In the genomic region with DNA sequence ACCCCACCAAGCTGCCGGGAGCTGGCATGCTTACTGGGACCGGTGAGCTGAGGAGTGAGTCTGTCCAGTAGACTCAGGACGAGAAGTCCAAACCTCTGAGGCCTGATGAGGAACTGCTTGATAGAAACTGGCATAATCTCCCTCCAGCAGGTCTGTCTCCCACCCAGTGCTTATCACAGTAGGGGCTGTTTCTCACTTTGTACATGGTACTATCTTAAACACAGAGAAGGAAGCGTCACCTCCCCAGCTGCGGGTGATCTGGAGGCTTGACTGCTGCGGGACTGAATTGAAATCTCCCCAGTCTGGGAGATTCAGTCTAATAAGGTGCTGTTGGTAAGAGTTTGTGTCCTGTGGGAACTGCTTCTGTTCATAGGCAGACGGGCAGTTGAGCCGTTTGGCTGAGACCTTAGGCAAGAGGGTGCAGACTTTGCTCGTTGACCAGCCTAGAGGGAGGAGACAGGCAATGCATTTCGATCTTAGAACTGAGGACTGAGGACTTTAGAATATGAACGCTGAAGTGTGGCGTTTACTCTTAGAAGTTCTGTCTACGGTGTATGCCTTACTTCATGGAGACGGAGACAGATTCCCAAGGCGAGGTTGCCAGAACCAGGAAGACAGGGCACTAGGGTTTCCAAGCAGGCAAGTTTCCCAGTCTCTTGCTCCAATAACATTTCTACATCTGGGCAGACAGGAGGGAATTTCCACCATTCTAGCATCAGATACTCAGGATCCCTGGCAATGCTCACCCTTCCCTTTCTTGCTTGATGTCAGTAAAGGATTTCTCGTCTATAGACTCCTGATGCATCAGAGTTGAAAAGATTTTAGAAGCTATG, we compare ENCODE assay signal across 8 mouse cellular contexts.
A peak's percentile ranks its signal among the peaks of the same experiment; 100 is the strongest.
DNase-seq lines count a peak whose midpoint lies in the region; ATAC-seq lines count a peak whose summit lies in the region.

No protein-coding gene starts in this region.

- 21% methylated on average over 16 of the region's 16 CpGs for WGBS in liver, embryonic 12.5 days (ENCODE audit: insufficient replicate concordance)

- no peaks in the 10 kb centered on the region for H3K9me3 ChIP-seq in liver, embryonic 12.5 days (replicated peaks)

- H3K9ac ChIP-seq in liver, embryonic 12.5 days: peak overlapping the region; percentile 81

- H3K4me1 ChIP-seq in liver, embryonic 12.5 days: peaks cover 97% of the 10 kb centered on the region

- H3K27me3 ChIP-seq in liver, embryonic 12.5 days (replicated peaks): no peaks in the 10 kb centered on the region

- DNase-seq in embryo, embryonic 11 days: peak; percentile 14
- DNase-seq in embryo, embryonic 9.5 days (ENCODE audit: extremely low spot score): no peak
- peak; percentile 19 for DNase-seq in heart, postnatal 4 days
- no peak for DNase-seq in frontal cortex, postnatal 25 days (ENCODE audit: low spot score in 2 of 2)
- no peak for DNase-seq in Muller cell, postnatal 12 days (ENCODE audit: inconsistent ontology term)
- DNase-seq in embryo, embryonic 10 days (ENCODE audit: low spot score): no peak

- ATAC-seq in CD4-positive, CD25-positive, alpha-beta regulatory T cell, adult 4 months: peak; percentile 13
- ATAC-seq in liver, embryonic 12.5 days: peak; percentile 87

- H3K4me3 ChIP-seq in liver, embryonic 12.5 days: peak overlapping the region; percentile 53

- H3K27ac ChIP-seq in liver, embryonic 12.5 days: peak overlapping the region; percentile 98

- H3K36me3 ChIP-seq in liver, embryonic 12.5 days: no peaks in the 10 kb centered on the region

- H3K4me2 ChIP-seq in liver, embryonic 12.5 days: peak overlapping the region; percentile 73

Comparison
In these comparisons a context has a peak if more than half of its experiments do, and no peak if none do; other contexts are left out.
1. DNase-seq: peak in embryo, embryonic 11 days (single experiment) and heart, postnatal 4 days (single experiment); none in embryo, embryonic 9.5 days (single experiment), frontal cortex, postnatal 25 days (0 of 2), Muller cell, postnatal 12 days (single experiment) and embryo, embryonic 10 days (single experiment).